Mouse (Mus musculus) thymus, adult 2 months (tissue): ENCODE data around the gene Ltbp1.

Experiments
- CTCF ChIP-seq: fragments of 200-500 bp; IDR thresholded peaks from 2 replicates; pipeline ENCODE4 v1.5.1; 2012; ENCODE audit warnings: mild to moderate bottlenecking, control low read depth, low read length, moderate library complexity, borderline replicate concordance; ENCODE audit not compliant: control insufficient read depth, poor library complexity, insufficient read depth; ENCODE audit errors: extremely low read depth
- POLR2A ChIP-seq: fragments of 200-500 bp; IDR thresholded peaks from 2 replicates; pipeline ENCODE4 v1.6.1; 2012; ENCODE audit warnings: mild to moderate bottlenecking, low read length, control low read depth, moderate library complexity; ENCODE audit not compliant: control insufficient read depth, poor library complexity, insufficient read depth; ENCODE audit errors: extremely low read depth

DNA sequence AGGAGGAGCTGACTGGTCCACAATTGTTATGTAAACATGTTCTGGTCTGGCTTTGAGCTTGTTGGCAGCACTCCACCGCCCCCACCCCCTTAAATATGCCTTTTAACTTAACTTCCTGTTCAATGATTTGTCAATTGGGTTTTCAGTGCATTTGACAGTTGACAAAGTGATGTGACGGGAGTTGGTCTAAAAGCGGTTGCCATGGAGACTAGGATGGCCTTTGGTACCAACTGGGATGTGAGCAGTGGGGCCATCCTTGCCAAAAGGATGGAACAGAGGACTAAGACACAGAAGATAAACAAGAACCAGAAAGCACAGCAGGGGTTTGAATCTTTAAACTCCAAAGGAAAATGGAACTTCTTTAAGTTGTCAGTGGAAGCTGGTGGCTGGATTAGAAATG lies 92.0 kb downstream of the Ltbp1 start:
- no peak for TF ChIP-seq CTCF
- TF ChIP-seq POLR2A, result no peak
